Mouse (Mus musculus): ENCODE data around the gene Spag7.

The Spag7 gene

DNA sequence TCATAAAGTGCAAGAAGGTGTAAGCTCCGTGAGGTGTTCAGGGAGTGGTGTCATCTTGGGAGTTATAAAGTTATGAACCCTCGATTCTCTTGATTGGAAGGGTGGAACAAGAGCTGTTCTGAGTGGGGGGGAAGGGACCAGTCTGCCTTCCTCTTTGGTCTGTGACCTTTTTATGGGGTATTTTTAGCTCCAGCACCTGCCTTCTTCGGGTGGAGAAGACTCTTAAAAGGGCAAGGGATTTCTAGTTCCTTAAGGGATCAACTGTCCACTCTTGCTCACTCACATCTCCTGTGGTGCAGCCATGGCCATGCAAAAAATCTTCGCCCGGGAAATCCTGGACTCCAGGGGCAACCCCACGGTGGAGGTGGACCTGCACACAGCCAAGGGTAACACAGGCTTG, 11.6 kb downstream of the Spag7 start:
- in situ Hi-C loops (cut with MboI; ENCODE audit: low sequenced_read_pairs), result no loop called here

DNA sequence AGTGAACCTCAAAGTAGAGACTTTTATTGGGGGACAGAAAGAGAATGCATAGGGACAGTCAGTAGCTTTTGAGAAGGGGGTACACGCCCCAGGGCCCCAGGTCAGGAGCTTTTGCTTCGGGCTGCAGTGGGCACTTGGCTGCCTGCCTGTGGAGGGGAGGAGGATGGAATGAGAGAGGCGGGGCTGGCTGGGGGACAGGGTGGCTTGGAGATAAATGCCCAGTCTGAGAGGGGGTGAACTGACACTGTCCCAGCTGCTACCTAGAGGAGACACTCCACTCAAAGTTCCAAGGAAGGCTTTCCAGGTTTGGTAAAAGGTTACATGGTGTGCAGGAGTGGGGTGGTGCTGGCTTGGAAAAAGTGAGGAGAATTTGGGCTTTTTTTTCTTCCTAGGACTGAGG, 12.3 kb downstream of the Spag7 start, which contains the start of gene Eno3:
TSS of gene Eno3 (plus strand) at position 239 of the 400 bp plus-strand sequence.
- in situ Hi-C loops (cut with MboI; ENCODE audit: low sequenced_read_pairs), result no loop called here

DNA sequence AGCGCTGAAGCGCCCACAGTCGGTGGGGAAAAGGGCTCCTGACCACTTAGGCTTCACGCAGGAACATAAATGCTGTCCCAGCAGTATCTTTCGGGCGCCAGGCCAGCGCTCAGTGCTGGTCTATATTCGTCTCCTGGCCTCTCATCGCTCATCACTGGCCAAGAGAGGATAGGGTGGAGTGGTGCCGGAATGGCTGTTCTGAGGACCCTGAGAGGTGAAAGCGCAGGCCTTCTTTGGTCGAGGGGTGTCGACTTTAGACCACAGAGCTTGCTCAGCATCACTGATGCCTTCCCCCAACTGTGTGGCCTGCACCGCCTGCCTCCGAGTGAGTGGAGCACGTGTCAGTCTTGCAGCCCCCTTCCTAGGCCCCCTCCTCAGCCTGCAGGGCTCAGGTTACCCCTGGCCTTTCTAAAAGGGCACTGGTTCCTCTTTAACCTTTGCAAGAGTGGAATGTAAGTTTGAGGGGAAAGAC, 12.7 kb downstream of the Spag7 start:
- in situ Hi-C loops (cut with MboI; ENCODE audit: low sequenced_read_pairs), result no loop called here

DNA sequence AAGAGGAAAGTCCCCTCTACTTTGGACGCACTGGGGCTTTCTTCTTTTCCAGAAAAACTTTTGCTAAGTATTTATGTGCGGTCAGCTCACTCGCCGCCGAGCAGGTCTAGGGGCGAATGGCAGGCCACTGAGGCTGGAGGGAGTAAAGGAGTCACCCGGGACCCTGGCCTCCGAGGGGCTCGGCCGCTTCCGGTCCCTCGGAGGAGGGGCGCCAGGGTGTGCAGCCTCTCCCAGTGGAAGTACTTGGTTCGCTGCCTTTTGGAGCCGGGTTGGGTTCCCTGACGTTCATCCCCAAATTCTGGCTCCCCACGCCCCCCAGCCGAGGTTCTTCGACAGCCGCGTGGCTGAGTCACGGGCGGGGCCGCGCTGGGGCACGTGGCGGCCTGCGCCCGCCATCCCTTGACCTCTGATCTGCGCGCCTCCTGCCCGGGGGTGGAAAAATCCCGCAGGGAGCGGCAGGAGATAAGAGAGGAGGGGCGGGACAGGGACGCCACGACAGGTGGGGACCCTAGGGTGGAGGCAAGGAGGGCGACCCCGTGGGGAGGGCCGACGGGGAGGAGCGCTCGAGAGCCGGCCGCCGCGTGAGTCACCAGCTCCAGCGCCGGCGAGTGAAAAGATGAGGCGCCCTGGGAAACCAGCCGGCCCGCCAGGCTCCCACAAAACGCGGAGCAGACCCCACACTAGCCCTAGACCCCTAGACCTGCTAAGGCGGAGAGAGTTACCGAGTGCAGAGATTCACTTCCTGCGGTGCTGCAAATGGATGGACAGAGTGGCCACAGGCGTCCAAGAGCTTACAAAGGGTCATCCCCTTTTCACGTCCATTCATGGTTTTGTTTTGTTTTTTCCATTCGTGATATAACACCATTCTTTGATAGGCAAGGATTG, 13.4 kb downstream of the Spag7 start:
- in situ Hi-C loops (cut with MboI; ENCODE audit: low sequenced_read_pairs), result no loop called here

DNA sequence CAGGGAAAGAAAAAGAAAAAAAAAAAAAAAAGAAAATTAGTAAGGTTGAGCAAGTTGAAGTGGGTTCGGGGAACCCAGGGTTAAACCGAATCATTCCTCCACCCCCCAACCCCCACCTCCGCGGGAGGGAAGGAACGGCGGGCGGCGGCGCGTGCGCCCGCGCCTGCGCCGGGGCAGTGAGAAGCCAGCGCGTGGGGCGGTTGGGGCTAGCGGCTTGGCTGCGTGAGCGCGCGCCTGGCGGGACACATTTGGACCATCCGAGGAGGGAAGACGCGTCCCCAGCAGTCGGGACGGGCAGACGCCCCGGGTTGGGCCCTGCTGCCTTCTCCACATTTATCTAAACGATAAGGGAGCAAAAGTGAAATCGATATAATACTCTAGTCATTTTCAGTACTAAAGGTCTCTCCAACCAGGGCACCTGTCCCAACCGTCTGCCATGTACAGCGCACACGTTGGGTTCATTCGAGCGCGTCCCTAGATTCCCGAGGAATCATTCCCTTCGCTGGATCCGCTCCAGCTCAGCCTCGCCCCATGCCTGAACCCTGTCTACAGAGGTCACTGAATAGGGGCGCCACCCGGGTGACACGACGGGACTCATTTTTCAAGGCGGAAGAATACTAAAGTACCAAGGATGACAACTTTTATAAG, 14.2 kb downstream of the Spag7 start:
- in situ Hi-C loops (cut with MboI; ENCODE audit: low sequenced_read_pairs), result no loop called here

DNA sequence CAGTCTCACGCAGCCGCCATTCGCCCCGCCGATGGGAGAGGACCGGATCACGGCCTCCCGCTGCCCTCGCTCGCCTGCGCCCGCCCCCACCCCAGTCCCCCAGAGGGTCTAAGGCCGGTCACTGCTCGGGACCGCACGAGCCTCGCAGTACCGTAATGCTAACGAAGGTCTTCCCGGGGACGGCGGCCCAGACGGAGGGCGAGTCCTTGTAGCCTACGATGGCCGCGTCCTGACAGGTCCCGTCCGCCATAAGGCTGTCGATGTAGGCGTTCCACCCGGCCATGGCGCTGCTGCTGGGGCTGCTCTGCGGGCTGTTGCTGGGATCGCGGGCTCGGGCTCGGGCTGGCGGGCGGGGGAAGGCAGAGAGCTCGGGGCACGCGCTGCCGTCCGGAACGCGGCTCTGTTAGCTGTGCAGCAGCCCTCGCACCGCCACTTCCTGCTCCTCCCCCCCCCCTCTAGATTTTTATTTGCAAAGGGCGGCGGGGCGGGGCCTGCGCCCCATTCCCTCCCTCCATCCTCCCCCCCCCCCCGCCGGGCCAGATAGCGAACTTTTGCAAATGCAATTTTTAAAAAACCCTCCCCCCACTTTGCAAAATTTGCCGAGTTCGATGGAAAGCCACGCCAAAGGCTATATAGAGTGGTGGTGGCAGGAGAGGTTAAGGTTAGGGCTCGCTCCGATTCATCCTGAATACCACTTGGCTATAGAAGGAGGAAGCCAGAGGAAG, 14.9 kb downstream of the Spag7 start, which contains the start of gene Pfn1:
TSS of gene Pfn1 (minus strand) at position 447 of the 725 bp plus-strand sequence.
- in situ Hi-C loops (cut with MboI; ENCODE audit: low sequenced_read_pairs), result no loop called here

DNA sequence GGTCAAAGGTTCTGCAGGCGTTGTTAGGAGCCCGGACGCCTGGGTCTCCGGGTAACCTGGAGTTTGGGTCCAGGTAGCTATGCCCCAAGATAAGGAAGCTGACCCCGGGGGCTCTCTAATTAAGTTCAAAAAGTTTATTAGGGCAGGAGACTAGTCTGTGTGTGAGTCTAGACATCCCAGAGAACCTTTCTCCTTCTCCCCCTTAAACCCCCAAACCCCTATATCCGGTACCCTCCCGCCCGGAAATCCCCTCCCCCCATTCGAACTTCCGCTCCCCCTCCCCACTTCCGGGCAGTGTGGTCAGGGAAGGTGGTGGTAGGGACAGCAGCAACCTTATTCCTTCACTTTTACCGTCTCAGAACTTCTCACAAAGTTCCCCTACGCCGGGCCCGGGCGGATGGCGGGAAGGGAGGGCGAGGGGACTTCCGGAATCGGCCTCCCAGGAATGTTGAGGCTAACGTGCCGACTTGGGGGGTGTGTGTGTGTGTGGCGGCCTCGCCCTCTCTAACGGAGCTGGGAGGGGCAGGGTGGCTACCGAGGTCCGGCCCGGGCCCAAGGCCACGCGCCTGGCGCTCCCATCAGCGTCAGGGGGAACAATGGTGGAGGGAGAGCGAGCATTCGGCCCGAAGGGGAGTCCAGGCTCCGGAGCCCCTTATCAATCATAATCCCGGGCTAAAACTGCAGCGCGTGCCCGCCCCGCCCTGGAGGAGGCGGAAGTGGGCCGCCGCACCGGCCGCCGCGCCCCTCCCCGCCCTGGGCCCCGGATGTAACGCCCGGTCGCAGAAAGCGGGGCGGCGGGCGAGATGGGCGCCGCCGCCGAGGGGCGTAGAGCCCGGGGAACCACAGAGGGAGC, 15.6 kb downstream of the Spag7 start:
- in situ Hi-C loops (cut with MboI; ENCODE audit: low sequenced_read_pairs), result no loop called here

DNA sequence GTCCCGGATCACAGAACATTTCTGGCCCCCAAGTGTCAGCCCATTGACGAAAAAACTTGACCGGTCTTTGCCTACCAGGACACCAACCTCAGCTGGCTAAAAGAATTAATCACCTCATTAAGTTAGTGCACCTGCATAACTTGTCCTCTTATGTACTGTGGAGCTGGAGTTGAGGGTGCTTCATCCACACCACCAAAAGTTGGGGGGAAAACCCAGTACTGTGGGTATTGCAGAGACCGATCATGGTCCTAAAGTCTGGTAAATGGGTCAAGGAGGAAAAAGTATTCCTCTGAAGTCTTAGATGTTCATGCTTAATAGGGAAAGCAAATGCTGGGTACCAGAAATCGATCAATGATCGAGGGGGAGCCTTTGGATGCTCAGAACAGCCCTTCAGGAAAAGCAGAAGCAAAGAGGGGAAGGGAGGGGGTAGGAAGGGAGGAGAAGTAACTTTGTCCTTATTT, 16.3 kb downstream of the Spag7 start:
- in situ Hi-C loops (cut with MboI; ENCODE audit: low sequenced_read_pairs), result no loop called here

DNA sequence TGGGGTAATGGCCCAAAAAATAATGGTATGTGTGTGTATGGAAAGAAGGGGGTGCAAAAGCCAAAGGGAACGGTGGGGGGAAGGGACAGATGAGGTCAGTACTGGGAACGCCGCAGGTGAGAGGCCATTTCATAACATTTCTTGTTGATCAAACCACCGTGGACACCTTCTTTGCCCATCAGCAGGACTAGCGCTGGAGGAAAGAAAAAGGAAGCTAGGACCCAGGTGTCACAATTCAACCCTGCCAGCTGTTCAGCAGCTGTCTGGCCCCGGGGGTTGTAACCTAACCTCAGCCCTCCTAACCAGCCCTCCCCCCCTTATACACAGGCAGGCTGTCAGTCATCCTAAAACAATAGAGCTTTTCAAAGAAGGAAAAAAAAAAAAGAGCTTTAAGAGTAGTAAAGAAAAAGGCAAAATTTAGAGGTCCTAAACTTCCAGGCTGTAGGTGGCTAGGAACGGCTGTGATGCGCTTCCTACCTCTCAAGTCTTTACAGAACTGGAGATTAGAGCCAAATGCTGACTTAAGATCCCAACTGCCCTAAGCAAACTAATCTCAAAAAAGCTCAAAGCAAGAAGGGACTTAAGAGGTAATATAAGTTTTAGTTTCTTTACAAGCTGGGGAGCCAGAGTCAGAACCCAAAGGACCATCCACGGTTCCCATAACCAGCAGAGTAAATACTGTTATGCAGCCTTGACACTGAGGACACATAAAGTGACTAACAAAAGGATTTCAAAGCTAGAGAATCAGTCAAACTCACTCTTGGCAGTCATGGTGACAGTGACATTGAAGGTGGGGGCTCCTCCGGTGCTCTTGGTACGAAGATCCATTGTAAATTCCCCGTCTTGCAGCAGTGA, 17.0 kb downstream of the Spag7 start:
- in situ Hi-C loops (cut with MboI; ENCODE audit: low sequenced_read_pairs), result no loop called here

DNA sequence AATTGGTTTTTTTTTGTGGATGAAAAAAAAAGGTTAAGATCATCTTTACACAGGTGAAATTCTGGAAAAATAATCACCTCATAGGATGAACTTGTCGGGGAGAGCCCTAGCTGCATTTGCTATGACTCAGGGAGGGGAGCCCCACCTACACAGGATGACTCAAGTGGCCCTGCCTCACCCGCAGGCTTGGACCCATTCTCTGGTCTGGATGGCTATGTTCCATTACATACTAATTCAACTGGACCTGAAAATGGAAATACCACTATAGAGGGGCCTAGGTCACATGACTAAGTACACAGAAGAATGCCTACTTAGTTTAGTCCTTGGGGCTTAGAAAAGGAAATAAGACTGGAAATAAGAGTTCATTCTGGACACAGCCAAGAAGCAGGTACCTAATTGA, 17.8 kb downstream of the Spag7 start:
- in situ Hi-C loops (cut with MboI; ENCODE audit: low sequenced_read_pairs), result no loop called here

DNA sequence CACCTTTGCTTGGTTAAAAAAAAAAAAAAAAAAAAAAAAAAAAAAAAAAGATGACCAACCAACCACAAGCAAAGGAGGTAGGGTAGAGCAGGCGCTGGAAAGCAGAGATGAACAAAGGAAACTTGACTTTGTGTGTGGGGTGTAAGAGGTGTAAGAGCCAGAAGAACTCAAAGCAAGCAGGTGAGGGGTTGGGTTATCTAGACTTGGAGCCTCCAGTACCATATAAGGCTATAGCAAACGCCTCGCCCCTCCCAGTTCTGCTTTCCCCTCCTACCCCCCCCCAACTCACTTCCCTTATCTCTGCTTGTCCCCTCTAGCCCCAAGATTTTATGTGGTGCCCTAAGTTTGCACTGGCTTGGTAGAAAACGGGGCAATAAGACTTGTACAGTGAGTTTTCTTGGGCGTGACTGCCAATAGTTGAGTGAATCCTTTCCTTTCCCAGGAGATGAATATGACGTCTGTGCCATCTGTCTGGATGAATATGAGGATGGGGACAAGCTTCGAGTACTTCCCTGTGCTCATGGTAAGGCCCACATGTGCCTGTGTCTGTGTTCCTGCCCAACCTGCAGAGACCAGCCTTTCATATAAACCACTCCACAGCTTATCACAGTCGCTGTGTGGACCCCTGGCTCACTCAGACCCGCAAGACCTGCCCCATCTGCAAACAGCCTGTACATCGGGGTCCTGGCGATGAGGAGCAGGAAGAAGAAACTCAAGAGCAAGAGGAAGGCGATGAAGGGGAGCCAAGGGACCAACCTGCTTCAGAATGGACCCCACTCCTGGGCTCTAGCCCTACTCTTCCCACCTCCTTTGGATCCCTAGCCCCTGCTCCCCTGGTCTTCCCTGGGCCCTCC, 18.7 kb downstream of the Spag7 start:
- in situ Hi-C loops (cut with MboI; ENCODE audit: low sequenced_read_pairs), result no loop called here

DNA sequence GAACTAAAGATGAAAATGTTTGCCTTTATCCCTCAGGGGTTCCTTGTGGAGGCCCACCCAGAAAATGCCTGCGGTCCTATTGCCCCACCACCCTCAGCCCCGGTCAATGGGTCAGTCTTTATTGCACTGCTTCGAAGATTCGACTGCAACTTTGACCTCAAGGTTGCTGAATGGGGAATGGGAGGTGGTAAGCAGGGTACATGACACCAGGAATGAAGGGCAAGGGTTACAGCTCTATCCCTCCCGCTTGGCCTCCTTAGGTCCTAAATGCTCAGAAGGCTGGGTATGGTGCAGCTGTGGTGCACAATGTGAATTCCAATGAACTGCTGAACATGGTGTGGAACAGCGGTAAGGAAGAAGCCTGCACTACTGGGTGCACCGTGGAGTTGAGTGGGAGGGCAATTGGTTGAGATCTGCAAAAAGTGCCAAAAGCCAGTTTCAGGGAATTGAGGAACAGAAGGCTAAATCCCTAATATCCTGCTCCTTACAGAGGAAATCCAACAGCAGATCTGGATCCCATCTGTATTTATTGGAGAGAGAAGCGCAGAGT, 20.0 kb downstream of the Spag7 start:
- in situ Hi-C loops (cut with MboI; ENCODE audit: low sequenced_read_pairs), result no loop called here

DNA sequence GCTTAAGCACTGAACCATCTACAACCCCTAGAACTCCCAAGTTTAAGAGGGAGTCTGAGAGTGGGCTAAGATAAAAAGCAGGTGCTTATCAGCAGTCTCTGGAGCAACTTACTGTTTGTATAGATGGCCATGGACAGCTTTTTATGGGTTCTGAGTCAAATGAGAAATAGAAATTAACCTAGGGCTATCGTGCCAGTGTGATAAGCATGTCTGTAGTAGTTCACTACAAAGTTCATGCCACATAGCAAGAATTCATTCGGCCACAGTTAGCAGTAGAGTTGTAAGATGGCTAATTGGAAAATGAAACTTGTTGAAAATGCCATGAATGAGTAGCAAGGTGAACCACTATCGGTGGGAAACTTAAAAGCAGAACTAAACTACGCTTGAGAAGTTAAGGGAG, 20.7 kb downstream of the Spag7 start:
- in situ Hi-C loops (cut with MboI; ENCODE audit: low sequenced_read_pairs), result no loop called here

DNA sequence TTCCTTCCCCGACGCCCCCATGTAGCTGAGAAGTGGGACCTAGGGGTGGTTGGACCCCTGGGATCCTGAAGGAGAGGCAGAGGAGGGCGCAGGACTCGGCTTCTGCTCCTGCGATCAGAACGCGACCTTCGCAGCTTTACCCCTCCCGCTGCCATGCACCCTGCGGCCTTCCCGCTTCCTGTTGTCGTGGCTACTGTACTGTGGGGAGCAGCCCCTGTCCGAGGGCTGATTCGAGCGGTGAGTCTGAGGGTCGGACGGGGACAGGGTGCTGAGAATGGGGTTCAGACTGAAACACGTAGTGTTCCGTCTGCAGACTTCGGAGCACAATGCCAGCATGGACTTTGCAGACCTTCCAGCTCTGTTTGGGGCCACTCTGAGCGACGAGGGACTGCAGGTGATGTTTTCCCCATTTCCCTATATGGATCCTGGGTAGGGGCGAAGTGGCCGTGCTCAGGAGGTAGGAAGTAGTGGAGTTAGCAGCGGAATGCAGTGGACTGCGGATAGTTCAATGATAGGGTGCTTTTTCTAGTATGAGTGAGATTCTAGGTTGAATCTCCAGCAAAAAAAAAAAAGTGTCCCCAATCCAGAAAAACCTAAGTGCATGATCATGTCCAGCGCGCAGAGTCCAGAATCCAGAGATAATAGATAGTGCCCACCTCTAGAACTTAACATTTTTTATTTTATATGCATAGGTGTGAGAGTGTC, 21.3 kb downstream of the Spag7 start:
- in situ Hi-C loops (cut with MboI; ENCODE audit: low sequenced_read_pairs), result no loop called here

DNA sequence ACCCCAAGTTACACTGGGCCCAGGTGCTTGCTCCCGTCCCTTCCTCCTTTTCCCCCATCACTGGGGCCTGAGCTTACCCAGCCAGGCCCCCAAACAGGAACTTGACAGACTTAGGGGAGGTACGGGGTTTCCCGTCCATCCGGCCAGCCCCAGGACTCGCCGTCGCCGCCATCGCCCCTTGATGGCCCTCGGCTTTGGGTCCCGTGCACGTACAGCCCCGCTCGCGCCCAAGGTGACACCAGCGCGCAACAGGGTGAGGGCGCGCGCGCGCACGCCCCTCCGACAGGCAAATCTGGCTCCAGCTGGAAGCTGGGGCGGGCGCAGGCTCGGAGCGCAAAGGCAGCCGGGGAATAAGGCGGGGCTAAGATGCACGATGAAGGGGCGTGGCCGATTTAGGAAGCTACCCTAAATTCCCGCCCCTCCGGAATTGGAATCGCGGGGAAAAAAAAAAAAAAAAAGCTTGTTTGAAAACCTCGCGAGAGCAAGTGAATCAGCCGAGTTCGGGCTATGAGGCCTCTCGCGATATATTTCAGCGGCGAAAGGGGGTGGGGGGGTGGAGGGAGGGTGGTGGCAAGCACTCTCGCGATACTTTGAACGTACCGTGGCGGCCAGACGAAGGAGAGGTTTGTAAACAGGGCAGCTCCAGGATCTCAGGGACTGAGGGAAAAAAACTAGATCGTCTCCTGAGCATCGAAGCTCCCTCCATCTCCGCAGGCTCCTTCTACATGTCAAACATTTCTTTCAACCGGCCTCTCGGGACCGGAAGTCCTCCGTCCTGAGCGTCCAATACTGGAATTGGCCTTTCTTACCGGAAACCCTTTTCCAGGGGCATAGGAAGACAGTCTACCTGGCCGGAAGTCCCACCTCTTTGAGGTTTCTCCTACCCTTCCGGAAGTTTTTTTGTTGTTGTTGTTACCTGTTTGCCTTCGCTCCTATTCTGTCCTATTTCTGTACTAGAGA, 22.2 kb downstream of the Spag7 start, which contains the start of the genes Rnf167 and Slc25a11:
TSS of gene Rnf167 (plus strand) at position 545 of the 960 bp plus-strand sequence.
TSS of gene Slc25a11 (minus strand) at position 789 of the 960 bp plus-strand sequence.
- in situ Hi-C loops (cut with MboI; ENCODE audit: low sequenced_read_pairs), result no loop called here

DNA sequence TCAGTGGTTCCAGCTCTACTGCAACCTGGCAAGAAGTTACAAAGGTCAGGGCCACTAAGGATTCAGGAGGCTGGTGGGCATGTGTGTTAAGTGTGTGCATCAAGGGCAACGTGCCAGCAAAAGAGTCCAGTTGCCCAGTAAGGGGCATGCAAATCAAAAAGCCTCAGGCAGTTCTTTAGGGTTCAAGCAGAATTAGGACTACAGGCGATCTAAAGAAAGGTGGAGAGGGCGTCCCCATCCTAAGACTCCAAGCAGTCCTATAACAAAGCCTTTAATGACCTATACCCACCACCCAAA, 23.0 kb downstream of the Spag7 start:
- in situ Hi-C loops (cut with MboI; ENCODE audit: low sequenced_read_pairs), result no loop called here

All from CH12F3 (cell line).